Mouse (Mus musculus): Measurements from ENCODE around the gene Ntrk2.

DNA sequence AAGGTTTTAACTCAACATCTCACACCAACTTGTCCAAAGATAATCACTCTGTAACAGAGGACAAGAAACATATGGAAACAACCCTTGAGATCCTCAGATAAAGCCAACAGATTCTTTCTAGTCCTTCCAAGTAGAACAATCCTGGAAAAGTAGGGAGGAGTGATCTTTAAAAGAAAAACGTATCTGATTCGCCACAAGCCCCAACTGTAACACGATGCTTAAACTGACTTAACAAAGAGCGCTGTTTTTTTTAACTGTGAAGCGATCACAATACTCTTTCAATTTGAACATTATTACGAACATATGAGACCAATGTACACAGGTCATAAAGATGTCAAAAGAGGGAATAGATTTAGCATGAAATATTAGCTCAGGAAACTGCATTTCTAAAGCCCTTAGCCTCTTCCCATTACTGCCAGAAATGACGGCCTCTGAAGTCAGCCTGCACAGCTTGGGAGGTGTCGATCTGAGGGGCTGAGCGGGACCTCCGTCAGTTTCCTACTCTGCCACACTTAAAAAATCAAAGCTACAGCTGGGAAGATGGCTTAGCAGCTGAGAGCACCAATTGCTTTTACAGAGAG lies 289.5 kb downstream of the Ntrk2 start:
- TF ChIP-seq CTCF (conservative IDR thresholded peaks at IDR 0.05; ENCODE audit: low read length), result no peak
- TF ChIP-seq POU5F1 (IDR thresholded peaks at IDR 0.05; ENCODE audit: borderline replicate concordance, low read length), result no peak
- TF ChIP-seq NANOG (IDR thresholded peaks at IDR 0.05; ENCODE audit: borderline replicate concordance, low read length), result no peak

All from E14TG2a.4 (cell line).